Mouse (Mus musculus) CD4-positive helper T cell, adult 2 months (primary cell): ENCODE measurements at regions not wholly inside any gene's neighbourhood (a gene's known extent, or its start where the extent isn't known, plus 50 kb on each side); places are given as distances from the start of the nearest gene placed in this dataset.
A peak's percentile ranks its signal among the peaks of the same experiment; 100 is the strongest.

Experiments
- DNase-seq: peaks from one replicate; pipeline ENCODE4 v3.0.0-alpha.2; 2012; ENCODE audit warnings: low read depth, missing footprints, low spot score

DNA sequence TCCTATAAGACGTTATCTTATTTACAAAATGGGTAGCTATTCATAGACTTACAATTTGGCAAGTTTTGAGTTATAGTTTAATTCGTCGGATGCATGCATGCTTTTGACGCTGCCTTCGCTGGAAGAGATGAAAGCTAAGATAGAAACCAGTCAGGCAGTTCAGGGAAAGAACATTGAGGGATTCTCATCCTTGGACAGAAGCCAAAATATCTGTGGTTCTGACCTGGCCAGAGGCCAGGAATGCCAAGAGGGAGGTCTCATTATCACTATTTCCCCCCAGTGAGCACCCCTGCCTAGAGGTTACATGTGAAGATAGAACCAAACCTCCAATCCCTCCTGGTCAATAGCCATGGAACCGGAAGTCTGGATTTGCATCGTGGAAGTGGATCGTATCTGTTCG is 167.1 kb upstream of the Ankrd55 start:
- no peak for DNase-seq

DNA sequence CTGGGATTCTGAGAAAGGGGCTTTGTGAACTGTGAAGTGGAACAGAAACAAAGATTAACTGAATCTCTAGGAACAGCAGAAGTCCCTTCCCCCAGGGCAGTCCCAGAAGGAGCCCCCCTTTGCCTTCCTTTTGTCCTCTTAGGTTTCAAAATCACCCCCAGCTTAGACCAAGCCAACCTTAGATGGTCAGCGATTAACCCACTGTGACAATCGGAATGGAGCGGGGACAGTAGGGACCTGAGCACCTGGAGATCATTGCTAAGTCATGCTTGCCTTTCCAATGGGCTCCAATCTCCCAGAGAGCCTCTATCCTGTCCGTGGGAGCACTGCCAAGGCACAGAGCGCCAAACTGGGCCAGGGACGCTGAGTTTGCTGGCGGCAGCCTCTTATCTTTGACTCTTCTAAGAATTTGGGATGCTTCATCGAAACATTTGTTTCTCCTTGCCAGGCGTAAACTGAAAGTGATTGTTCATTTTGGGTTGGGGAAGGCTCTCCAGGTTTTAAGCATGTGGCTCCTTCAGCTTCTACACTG is 165.3 kb upstream of the Ankrd55 start:
- no peak for DNase-seq

DNA sequence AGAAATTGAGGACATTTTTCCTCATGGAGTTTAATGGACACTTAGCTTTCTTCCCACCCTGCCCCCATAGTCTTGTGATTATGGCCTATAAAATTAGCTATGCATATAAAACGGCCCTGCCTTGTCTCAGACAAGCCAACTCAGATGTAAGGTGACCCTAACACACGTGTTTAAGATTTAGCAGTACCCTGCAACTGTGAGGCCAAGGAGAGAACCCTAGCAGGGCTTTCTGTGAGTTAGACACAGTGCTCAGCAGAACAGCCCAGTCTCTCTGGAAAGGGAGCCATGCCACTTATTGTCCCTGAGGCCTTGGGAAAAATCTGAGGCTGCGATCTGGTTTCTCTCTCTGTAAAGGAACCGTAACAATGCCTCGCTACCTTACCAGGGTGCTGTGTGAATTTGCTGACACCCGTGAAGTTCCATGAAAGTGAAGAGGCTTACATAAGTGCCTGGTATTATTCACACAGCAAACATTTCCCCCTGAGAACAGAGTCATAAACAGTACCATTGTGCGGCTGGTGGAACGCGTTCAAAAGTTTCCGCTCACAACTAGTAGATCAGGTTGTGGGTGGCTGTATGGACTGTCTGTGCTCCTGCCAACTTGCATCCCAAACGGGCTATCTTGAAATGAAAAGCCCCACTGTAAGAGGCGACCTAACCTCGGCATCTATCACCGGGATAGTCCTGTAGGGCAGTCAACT is 162.3 kb upstream of the Ankrd55 start:
- no peak for DNase-seq

DNA sequence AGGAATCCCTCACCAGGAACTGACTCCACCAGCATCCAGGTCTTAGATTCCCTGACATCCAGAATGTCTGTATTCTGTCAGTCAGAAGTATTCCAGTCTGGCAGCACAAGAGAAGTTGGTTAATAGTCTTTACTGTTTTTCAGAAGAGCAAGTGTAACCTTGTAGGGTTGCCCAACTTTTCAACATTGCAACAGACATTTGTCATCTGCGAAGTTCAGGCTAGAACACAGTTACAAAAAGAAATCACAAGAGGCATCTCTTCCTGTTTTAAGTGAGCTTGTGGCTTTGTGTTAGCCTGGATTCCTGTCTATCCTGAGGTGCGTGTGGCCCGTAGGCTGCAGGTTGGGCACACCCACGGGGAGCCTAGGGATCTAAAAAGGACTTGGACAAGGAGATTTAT is 158.0 kb upstream of the Ankrd55 start:
- no peak for DNase-seq

DNA sequence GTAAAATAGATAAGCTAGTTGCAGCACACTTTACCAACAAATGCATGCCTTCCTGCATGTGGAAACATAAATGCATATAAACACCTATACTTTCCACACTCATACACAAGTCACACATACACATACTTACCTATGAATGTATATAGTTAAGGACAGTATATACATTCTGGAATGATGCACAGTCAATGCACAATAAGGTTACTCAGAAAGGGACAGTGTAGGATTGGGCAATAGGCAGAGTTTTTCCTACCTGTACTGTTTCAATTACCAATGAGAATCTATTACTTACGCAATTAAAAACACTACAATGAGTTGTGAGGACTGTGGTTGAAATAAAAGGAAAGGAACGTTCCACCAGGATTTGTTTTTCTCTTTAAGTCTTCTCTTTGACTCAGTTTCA is 157.5 kb upstream of the Ankrd55 start:
- no peak for DNase-seq

DNA sequence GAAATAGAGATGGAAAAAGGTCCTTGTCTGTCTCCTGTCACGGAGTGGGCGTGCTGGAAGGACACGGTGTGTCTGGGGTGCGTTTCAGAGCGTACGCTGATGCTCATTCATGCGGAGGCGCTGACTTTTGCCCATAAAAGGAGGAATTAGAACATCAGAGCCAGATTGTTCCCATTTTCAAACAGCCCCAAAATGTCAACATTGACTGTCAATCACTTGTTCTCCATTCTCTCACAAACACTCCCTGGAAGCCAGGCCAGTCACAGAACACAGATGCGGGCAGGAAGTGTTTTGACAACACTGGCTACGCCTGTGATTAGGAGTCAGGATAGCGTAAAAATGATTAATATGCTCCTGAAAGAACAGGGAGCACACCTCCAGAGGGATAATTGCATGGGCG is 157.1 kb upstream of the Ankrd55 start:
- no peak for DNase-seq

DNA sequence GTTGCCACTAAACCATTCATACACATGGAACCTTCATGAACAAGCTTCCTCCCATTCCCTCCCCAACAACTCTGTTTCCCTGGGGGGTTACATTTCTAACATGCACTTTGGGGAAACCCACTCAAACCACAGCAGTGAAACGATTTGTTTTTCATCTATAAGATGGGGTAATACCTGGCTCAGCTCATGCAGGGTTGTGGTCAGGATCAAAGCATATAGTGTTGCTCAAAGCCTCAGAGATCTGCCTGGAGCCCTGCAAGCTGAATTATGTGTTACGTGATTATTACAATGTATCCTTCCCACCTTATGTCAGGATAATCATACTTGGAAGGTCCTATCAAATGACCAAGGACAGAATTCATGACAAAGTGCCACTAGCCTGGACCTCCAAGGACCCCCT is 154.5 kb upstream of the Ankrd55 start:
- peak; percentile 57 for DNase-seq

DNA sequence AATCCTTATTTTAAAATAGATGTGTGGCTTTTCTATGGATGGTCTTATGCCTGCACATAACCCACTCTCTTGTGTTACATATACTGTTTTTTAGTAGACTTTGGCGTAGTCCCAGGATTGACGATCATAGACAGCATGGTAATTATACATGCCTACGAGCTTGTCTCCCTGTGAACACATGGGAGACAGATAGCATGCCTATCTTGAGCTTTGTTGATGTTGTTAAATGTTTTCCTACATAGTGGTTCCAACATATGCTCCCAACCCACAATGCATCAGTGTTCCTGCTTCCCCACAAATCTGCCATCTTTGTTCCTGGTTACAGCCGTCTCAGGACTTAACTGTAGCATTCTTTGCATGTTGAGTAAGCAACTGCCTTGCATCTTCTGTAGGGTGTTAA is 153.6 kb upstream of the Ankrd55 start:
- no peak for DNase-seq

DNA sequence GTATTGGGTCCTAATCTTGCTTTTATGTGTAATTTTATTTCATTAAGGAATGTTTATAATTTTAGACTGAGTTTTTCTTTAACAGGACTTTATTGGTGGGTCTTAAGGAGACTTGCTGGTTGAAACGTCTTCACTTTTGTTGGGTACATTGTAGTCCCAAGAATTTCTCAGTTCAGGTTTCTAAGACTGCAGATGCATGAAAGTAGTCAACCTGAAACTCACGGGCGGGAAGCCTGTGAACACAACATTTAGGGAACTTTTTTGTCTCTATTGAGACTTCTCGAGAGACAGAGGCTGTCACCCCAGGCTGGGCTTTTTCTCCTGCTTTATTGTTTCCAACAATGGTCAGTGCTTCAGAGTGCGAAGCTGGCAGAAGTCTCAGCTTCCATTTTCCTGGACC is 152.5 kb upstream of the Ankrd55 start:
- DNase-seq = no peak

DNA sequence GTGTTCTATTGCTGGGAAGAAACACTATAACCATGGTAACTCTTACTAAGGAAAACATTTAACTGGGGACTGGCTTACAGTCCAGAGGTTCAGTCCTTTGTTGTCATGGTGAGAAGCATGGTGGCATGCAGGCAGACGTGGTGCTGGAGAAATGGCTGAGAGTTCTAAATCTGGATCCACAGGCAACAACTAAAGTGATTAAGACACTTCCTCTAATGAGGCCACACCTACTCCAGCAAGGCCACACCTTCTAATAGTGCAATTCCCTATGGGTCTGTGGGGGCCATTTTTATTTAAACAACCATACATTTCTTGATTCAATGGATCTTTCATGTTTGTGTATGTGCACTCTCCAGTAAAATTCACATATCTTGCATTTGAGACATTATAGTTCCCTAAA is 151.4 kb upstream of the Ankrd55 start:
- DNase-seq = no peak

DNA sequence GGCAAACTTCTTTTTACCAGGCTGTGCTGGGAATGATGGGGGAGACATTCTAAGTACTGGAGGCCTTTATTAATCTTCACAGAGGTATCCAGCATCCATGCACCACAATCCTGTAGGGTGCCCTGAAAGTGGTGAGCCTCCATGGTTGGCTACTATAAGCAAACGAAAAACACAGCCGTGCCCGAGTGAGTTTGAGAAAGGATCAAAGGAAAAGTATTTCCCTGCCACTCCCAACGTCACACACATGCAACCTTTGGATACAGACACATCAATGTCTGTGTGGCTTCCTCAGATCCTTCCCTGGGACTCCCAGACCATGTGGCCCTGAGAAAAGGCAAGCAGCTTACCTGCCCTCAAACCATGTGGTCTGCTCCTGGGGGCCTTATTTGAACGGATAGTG is 147.4 kb upstream of the Ankrd55 start:
- no peak for DNase-seq

DNA sequence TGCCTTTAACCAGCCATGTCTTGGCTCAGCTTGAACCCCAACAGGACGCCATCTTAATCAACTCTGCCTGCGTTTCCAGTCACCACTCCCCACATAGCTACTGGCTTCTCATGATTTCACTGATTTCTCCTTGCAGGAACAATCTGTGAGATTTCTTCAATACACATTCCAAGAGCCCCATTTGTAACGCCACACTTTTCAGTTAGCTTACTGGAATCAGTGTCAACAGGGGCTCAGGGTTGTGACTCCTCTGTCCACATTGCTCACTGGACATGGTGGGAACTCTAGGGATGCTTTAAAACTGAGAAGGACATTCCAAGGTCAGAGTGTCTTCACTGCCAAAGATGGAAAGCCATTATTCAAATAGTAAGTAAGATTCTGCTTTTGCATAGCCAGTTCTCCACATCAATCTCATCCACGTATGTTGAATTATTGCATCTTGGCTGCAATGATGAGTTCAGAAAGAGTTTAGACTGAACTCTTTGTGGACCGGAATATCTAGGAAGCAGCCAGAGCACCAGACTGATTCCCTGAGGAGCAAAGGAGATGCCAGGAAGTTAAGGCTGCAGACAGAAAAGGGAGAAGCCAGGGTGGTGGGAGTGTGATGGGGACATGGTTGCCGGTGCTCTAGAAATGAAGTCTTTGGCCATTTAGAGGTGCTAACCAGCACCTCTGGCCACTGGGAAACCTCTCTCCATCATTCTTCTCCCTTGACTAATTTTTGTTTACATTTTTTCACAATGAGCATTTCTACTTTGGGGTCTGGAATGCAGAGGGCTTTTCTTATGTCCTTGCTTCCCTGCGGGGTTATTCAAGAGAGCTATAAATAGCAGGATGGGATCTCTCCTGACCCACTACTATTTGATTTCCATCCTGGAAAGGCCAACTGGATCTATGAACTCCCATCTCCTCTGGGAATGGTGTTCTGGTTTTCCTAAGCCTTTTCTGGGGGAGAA is 143.6 kb upstream of the Ankrd55 start:
- no peak for DNase-seq

DNA sequence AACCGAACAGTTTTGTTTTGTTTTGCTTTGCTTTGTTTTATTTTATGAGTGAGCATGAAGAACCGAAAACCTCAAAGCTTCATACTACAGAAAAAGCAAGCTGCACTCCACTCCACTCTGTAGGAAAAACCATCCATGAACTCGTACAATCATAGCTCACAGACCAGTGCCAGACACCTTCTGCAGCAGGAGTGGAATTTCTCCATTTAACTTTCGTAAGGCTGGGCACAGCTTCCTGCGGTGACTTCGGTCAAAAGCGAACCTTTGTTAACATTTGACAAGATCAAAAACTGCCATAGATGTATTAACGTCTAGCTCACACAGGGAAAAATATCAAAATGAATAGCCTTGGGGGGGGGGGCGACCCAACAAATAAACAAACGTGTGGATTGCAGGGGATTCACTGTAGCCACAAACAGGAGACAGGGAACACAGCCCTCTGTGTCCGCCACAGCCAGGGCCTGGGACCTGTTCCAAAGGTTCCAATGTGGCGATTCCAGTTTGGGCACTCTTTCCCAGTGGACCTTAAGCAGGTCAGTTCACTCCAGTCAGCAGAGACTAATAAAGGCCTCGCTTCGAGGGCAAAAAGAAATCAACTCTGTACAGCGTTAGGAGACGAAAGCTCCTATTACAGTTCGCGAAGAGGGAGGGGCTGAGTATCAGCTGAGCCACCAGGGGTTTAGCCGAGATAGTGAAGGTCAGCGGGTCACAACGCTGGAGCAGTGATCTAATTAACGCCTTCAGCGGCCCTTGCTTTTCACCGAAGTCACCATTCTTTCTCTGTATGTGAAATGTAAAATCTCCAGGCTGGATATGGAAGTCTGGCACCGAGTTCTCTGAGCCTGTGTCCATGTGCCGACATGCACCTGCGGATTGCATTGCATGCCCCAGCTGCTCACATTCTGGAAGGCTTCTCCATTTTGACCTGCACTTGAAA is 135.4 kb upstream of the Ankrd55 start:
- no peak for DNase-seq

DNA sequence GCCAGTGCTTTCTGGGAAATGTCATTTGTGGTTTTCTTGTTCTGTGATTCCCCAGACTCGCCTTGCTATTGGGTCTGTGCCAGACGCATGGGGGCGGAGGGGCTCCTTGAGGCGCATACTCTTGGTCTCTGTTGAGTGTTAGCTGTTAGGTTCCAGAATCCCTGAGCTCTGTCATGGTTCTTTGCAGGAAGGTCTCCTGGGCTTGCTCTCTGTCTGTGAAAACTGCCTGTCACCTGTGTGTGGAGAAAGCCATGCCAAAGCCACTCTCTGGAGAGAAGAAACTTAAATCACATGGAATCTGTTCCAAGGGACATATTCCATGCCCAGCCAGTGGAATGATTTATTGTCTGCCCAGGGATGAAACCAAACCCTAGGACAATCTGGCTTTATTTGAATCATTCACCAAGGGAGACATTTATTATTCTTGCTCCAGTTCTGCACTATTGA is 134.5 kb upstream of the Ankrd55 start:
- DNase-seq = no peak

DNA sequence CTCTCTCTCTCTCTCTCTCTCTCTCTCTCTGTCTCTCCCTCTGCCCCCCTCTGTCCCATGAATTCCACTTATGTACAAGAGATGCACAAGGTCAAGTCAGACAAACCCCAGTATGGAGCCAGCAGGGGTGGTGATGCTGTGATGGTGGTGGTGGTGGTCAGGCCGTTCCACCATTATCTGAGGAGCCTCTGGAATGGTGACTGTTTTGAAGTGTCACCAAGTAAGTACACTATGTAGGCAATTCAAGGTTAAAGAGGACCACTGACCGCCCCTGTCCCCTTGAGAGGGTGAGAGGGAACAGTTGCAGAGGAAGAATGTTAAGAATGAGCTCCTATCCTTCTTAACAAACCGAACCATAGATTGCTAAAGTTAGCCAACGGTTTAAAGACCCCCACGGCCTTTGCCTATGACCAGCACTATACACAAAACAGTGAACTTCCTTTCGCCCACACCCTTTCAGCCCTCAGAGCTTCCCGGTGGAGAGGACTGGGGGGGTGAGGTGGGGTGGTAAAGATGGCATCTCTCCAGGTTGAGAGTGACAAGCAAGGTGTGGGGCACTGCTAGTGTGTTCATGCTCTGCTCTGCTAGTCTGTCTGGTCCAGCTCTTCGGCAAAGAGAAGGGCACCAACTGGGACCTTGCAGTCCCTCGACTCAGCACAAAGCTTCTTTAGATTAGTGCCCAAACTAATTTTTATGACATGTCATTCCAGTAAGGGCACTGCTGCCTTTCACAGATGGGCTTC is 128.7 kb upstream of the Ankrd55 start:
- DNase-seq = no peak

DNA sequence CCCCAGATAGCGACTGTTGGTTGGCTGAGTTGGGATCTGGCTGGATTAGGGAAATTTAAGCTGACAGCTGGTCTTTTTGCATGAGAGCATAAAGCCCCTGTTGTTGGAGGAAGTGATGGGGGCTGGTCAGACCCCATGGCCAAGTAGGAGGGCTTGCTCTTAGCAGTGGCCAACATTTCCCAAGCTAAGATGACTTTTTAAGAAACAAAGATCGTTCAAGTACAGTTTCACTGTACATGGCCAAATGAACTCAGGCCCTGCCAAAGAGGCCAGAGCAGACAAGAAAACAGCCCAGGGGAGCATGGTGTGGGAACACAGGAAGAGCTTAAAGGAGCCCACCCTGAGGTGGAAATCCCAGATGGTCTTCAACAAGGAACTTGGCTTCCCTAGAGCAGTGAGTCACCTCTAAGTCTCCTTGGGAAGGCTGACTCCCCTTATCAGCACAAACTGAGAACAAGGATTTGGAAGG is 128.0 kb upstream of the Ankrd55 start:
- no peak for DNase-seq

DNA sequence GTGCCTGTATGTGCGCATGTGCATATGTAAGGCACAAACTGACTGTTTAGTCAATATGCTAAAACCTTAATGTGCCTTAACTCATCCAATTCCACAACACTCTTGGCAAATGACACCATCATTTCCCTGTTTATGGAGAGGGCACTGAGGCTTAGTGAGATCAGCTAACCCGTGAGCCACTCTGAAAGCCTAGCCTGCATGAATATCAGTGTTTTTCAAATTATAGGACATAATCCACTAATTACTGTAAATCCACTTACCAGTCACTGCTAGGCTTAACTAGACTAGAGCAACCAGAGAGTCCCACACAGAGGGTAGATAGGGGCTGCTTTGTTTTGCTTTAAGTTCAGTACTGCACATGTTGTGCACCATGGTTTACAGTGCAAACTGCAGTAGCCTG is 127.5 kb upstream of the Ankrd55 start:
- DNase-seq = no peak

DNA sequence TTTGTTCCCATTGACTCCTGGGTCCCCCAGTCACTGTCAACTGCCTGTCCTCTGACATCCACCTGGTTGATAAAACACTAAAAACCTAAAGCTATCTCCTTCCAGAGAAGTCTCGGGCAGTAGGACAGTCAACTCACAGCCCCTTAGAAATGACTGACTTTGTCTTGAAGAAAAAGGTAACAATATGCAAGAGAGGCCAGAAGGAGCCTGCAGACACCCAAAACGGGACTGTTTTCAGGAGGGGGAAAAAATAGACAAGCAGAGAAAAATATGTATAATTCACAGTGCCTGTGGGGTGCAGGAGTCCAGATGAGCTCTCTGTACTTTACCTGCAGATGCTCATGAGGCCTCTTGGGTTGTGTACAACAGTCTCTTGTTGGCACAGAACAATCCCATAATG is 126.4 kb upstream of the Ankrd55 start:
- DNase-seq = no peak

DNA sequence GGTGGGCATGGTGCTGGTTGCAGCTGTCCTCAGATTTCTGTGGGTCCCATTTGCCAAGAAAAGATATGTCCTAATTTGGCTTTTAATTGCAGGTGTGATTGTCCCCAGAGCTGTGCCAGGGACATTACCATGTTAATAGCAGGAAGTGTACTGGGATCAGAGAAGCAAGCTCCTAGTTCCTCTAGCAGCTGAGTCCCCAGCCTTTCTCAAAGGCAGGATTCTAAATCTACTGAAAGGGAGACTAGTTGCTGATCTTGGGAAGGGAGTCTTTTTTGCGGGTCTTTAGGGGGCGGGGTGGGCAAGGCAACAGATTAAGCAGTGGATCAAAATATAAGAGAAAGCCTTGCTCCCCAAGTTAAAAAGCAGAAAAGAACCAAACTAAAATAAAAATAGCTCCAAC is 122.3 kb upstream of the Ankrd55 start:
- no peak for DNase-seq

DNA sequence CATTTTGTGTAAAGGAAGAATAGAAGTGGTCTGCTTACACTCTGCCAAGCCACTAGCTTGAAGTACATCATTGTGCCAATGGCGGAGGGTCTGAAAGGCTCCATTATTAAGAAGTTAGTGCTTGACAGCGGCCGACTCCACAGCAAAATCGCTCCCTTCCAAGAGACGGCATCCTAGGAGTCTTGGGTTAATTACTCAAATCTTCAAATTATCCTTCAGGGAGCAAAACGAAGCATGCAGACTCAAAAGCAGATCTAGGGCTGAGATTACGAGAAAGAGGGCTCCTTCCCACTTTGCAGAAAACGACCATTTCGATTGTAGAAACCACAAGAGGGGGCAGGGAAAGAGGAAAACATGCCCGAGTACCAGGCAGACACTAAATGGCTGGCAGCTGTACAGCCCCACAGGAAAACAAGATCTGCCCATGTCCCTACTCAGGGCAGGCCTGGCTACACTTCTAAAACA is 121.9 kb upstream of the Ankrd55 start:
- no peak for DNase-seq

DNA sequence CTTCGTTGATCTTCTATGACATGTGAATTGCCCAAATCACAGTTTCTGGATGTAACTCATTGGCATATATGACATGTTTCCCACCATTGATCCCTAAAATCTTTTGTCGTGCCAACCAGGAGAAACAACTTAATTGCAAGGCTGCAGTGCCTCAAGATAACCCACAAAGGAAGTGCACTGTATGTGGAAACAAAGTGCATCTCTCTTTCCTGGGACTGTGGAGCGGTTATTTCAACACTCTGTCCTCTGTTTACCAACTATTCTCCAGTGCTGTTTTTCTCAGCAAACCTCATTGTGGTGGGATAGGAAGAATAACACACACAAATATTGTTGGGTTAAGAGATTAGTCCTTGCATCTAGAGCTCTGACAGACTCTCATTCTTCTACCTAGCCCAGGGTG is 119.8 kb upstream of the Ankrd55 start:
- no peak for DNase-seq
